Mouse (Mus musculus): ENCODE measurements around the gene Clip2.
"Not testable (repeated sequence)": the region's sequence is repeated elsewhere in the genome, so short reads cannot be mapped to it uniquely, and the experiment has no call there.

Gene Clip2

GRCm38 (mm10) chr5:134488596-134488995 is 63.6 kb downstream of the Clip2 start:
- DNase-seq (ENCODE audit: low spot score): no peak

GRCm38 (mm10) chr5:134488042-134488441 is 64.2 kb downstream of the Clip2 start:
- DNase-seq (ENCODE audit: low spot score): no peak

- DNase-seq (ENCODE audit: low spot score): peak; percentile 80
Measured at GRCm38 (mm10) chr5:134485900-134486665, 66.2 kb downstream of the Clip2 start.

- no peak for DNase-seq (ENCODE audit: low spot score)
Measured at GRCm38 (mm10) chr5:134485183-134485730, 67.0 kb downstream of the Clip2 start.

GRCm38 (mm10) chr5:134483291-134483690 is 68.9 kb downstream of the Clip2 start:
- no peak for DNase-seq (ENCODE audit: low spot score)

GRCm38 (mm10) chr5:134482331-134482730 is 69.9 kb downstream of the Clip2 start:
- DNase-seq (ENCODE audit: low spot score): no peak

GRCm38 (mm10) chr5:134478886-134479285 is 73.3 kb downstream of the Clip2 start:
- DNase-seq (ENCODE audit: low spot score): not testable (repeated sequence)

GRCm38 (mm10) chr5:134475686-134476085 is 76.5 kb downstream of the Clip2 start:
- not testable (repeated sequence) for DNase-seq (ENCODE audit: low spot score)

- no peak for DNase-seq (ENCODE audit: low spot score)
Measured at GRCm38 (mm10) chr5:134475006-134475605, 77.1 kb downstream of the Clip2 start.

GRCm38 (mm10) chr5:134473902-134474301 is 78.3 kb downstream of the Clip2 start:
- DNase-seq (ENCODE audit: low spot score): no peak

- no peak for DNase-seq (ENCODE audit: low spot score)
Measured at GRCm38 (mm10) chr5:134470538-134471169, 81.6 kb downstream of the Clip2 start.

GRCm38 (mm10) chr5:134469559-134470150 is 82.6 kb downstream of the Clip2 start:
- no peak for DNase-seq (ENCODE audit: low spot score)

GRCm38 (mm10) chr5:134468158-134468765 is 84.0 kb downstream of the Clip2 start:
- no peak for DNase-seq (ENCODE audit: low spot score)

GRCm38 (mm10) chr5:134467030-134467549 is 85.1 kb downstream of the Clip2 start:
- DNase-seq (ENCODE audit: low spot score): no peak

GRCm38 (mm10) chr5:134466296-134467029 is 85.8 kb downstream of the Clip2 start:
- no peak for DNase-seq (ENCODE audit: low spot score)

- DNase-seq (ENCODE audit: low spot score): no peak
Measured at GRCm38 (mm10) chr5:134465197-134465596, 87.0 kb downstream of the Clip2 start.

GRCm38 (mm10) chr5:134464225-134464624 is 88.0 kb downstream of the Clip2 start:
- DNase-seq (ENCODE audit: low spot score): no peak

GRCm38 (mm10) chr5:134462731-134463130 is 89.5 kb downstream of the Clip2 start:
- DNase-seq (ENCODE audit: low spot score): no peak

- DNase-seq (ENCODE audit: low spot score): no peak
Measured at GRCm38 (mm10) chr5:134462316-134462715, 89.9 kb downstream of the Clip2 start.

- DNase-seq (ENCODE audit: low spot score): no peak
Measured at GRCm38 (mm10) chr5:134460546-134460945, 91.7 kb downstream of the Clip2 start.

GRCm38 (mm10) chr5:134459096-134459495 is 93.1 kb downstream of the Clip2 start:
- no peak for DNase-seq (ENCODE audit: low spot score)

Measured in urinary bladder, postnatal 14 days (tissue).